Comparison of ENCODE assay signal across 8 mouse cellular contexts in the genomic region with DNA sequence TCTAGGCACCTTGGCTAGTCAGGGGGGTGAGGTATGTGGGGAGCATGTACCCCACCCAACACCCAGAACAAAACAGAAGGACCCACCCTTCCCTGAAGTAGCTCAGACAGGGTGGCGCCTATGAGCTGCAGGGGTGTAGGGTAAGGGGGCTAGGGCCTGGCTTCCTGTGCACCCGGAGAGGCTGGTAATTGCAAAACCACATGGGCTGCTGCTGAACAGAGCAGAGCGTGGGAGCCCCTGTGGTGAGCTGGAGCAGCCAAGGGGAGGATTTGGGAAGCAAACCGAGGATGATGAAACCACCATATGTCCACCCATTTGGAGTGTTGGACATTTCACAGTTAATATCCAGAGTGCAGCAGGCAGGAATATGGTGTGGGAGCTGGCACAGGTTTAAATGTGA. TPM values are rescaled to one million over a fixed set of nuclear protein-coding genes. Genes with fewer than 3 reads are reported as not detected.
DNase-seq lines count a peak whose midpoint lies in the region; ATAC-seq lines count a peak whose summit lies in the region.

No protein-coding gene starts in this region.

- peaks cover 33% of the 10 kb centered on the region for H3K4me1 ChIP-seq in kidney, embryonic 15.5 days

- H3K27ac ChIP-seq in kidney, embryonic 15.5 days = no peak overlapping the region

- no peaks in the 10 kb centered on the region for H3K27me3 ChIP-seq in kidney, embryonic 15.5 days

- peak; percentile 53 to 59 for DNase-seq in lung, adult 18-20 months
- DNase-seq in lung, postnatal 36 days = no peak
- peak; percentile 80 to 92 for DNase-seq in heart, adult 9 months (ENCODE audit: low spot score in 2 of 2)
- peak; percentile 47 for DNase-seq in liver
- DNase-seq in natural killer cell, adult 2 months (ENCODE audit: low spot score in 2 of 2) = no peak
- no peak for DNase-seq in yolk sac, embryonic 10.5 days (ENCODE audit: low spot score)

- H3K4me3 ChIP-seq in kidney, embryonic 15.5 days (replicated peaks) = no peak overlapping the region

- H3K9ac ChIP-seq in kidney, embryonic 15.5 days = no peak overlapping the region

- H3K36me3 ChIP-seq in kidney, embryonic 15.5 days = peaks cover 29% of the 10 kb centered on the region

- H3K4me2 ChIP-seq in kidney, embryonic 15.5 days = no peak overlapping the region

- 24% methylated on average over 4 of the region's 4 CpGs for WGBS in kidney, embryonic 15.5 days

- no peaks in the 10 kb centered on the region for H3K9me3 ChIP-seq in kidney, embryonic 15.5 days (replicated peaks)

- peak; percentile 46; the same call in 1 of the 2 replicates for ATAC-seq in cerebellum, adult (ENCODE audit: insufficient number of reproducible peaks, low FRiP score, low TSS enrichment)
- no peak for ATAC-seq in kidney, embryonic 15.5 days (replicated peaks; ENCODE audit: low FRiP score)

RNA-seq across cellular contexts. Expression of a gene that starts 3.7 kb away (rescaled TPM):
- polyA plus RNA-seq in kidney, embryonic 15.5 days (2015; fragmentation: Nextera tagmentation; extraction: Ambion mirVana) = 0.78 and 1.0 TPM in 2 replicates

RNA-seq across cellular contexts. Expression of a gene that starts 26.0 kb away (rescaled TPM):
- polyA plus RNA-seq in kidney, embryonic 15.5 days (2015; fragmentation: Nextera tagmentation; extraction: Ambion mirVana) = 67.8 and 81.8 TPM in 2 replicates

RNA-seq across cellular contexts. Expression of a gene that starts 32.3 kb away (rescaled TPM):
- 82.1 and 91.8 TPM in 2 replicates for polyA plus RNA-seq in kidney, embryonic 15.5 days (2015; fragmentation: Nextera tagmentation; extraction: Ambion mirVana)

RNA-seq across cellular contexts. Expression of a gene that starts 38.4 kb away (rescaled TPM):
- polyA plus RNA-seq in kidney, embryonic 15.5 days (2015; fragmentation: Nextera tagmentation; extraction: Ambion mirVana) = 18.7 and 21.9 TPM in 2 replicates

Comparison
In these comparisons a context has a peak if more than half of its experiments do, and no peak if none do; other contexts are left out.
1. DNase-seq: peak in lung, adult 18-20 months (2 of 2), heart, adult 9 months (2 of 2) and liver (single experiment); none in lung, postnatal 36 days (single experiment), natural killer cell, adult 2 months (0 of 2) and yolk sac, embryonic 10.5 days (single experiment).